Comparison of ENCODE assay signal across 8 mouse cellular contexts in the genomic region with DNA sequence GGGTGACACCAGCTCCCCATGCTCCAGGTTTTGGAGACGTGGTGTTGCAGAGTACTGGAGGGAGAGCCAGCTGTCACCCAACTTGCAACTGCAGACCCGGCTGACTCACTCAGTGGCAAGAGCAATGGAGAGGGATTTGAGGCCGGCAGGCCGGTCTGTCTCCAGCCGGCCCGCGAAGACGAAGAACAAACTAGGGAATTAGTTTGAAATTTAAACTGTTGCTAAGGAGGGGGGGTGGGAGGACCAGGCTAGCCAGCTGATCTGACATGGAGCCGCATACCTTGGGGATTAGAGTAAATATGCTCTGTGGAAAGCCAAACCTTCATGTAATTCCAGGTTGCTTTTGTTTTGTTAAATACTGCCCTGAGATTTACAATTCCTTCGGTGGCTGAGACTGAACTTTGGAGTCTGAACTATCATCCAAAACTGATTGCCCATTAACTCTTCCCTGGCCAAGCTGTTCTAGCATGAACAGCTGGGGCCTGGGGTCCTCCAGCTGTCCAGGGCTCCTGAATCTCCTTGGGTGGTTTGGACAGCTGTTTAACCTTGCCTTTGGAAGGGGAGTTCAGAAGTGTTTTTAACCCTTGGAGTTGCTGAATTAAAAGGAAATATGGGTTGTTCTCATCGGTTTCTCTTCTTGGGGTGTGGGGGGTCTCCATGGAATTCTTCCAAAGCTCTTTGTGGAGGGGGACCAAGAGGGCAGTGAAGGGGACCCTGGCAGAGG. TPM values are rescaled to one million over a fixed set of nuclear protein-coding genes. Genes with fewer than 3 reads are reported as not detected.
A peak's percentile ranks its signal among the peaks of the same experiment; 100 is the strongest.
DNase-seq lines count a peak whose midpoint lies in the region; ATAC-seq lines count a peak whose summit lies in the region.

No protein-coding gene starts in this region.

- WGBS in heart, embryonic 10.5 days: 7% methylated on average over 11 of the region's 11 CpGs
- WGBS in kidney, embryonic 14.5 days: 3% methylated on average over 11 of the region's 11 CpGs

- peak overlapping the region; percentile 18; the same call in 1 of the 2 replicates for H3K27ac ChIP-seq in heart, embryonic 10.5 days
- peak overlapping the region; percentile 95 for H3K27ac ChIP-seq in kidney, embryonic 14.5 days (ENCODE audit: low read depth, low read length)

- ATAC-seq in kidney, embryonic 14.5 days (ENCODE audit: low FRiP score, low TSS enrichment): peak; percentile 3; the same call in 1 of the 2 replicates

- H3K27me3 ChIP-seq in heart, embryonic 10.5 days (ENCODE audit: insufficient read depth, poor library complexity, severe bottlenecking): peaks cover 41% of the 10 kb centered on the region; the same call in 1 of the 2 replicates
- no peaks in the 10 kb centered on the region for H3K27me3 ChIP-seq in kidney, embryonic 14.5 days (ENCODE audit: control insufficient read depth, insufficient read depth, low read length)

- peak overlapping the region; percentile 50 for H3K4me2 ChIP-seq in kidney, embryonic 14.5 days (replicated peaks; ENCODE audit: low read depth, low read length)

- H3K36me3 ChIP-seq in heart, embryonic 10.5 days: no peaks in the 10 kb centered on the region
- H3K36me3 ChIP-seq in kidney, embryonic 14.5 days (ENCODE audit: control insufficient read depth, insufficient read depth, low read length): peaks cover 21% of the 10 kb centered on the region

- peak; percentile 97 for DNase-seq in heart, adult 11 months
- DNase-seq in heart, adult 8-10 months (ENCODE audit: low spot score): no peak
- peak; percentile 60 for DNase-seq in brain, adult 2 months (ENCODE audit: low read depth, low spot score)
- no peak for DNase-seq in heart, embryonic 10.5 days (ENCODE audit: low spot score)
- peak; percentile 59 for DNase-seq in lung, postnatal 10 days
- DNase-seq in testis, postnatal 14 days (ENCODE audit: low spot score): peak; percentile 9
- DNase-seq in layer of hippocampus, adult 9-11 months: no peak

- H3K4me1 ChIP-seq in heart, embryonic 10.5 days: peaks cover 62% of the 10 kb centered on the region
- peaks cover 29% of the 10 kb centered on the region for H3K4me1 ChIP-seq in kidney, embryonic 14.5 days (ENCODE audit: control insufficient read depth, insufficient read depth, low read length)

- peak overlapping the region; percentile 66 for H3K4me3 ChIP-seq in heart, embryonic 10.5 days
- peak overlapping the region; percentile 57 for H3K4me3 ChIP-seq in kidney, embryonic 14.5 days (ENCODE audit: low read length)

- peak overlapping the region; percentile 77 for H3K9ac ChIP-seq in kidney, embryonic 14.5 days (ENCODE audit: low read depth, low read length)

- H3K9me3 ChIP-seq in heart, embryonic 10.5 days: no peaks in the 10 kb centered on the region
- H3K9me3 ChIP-seq in kidney, embryonic 14.5 days (ENCODE audit: control insufficient read depth, low read length): no peaks in the 10 kb centered on the region

RNA-seq across cellular contexts. Expression of a gene that starts 2.0 kb away (rescaled TPM):
- total RNA-seq in heart, adult 8-10 months (2022): 100 to 1,000 TPM in 3 of 4 experiments, 10 to 100 TPM in 1; 98.8 to 151 (median 131) TPM
- polyA plus RNA-seq in heart, embryonic 10.5 days (2016; fragmentation: Nextera tagmentation; extraction: Ambion mirVana): 7.0 and 21.2 TPM in 2 replicates
- 153 and 226 TPM in 2 replicates for polyA plus RNA-seq in kidney, embryonic 14.5 days (2014; fragmentation: Nextera tagmentation; extraction: Ambion mirVana)

Comparison
In these comparisons a context has a peak if more than half of its experiments do, and no peak if none do; other contexts are left out.
1. DNase-seq: peak in heart, adult 11 months (single experiment), brain, adult 2 months (single experiment), lung, postnatal 10 days (single experiment) and testis, postnatal 14 days (single experiment); none in heart, adult 8-10 months (single experiment), heart, embryonic 10.5 days (single experiment) and layer of hippocampus, adult 9-11 months (single experiment).